Mouse (Mus musculus): ENCODE results near the gene Ppcdc. TPM values are rescaled to one million over a fixed set of nuclear protein-coding genes. Genes with fewer than 3 reads are reported as not detected.

The Ppcdc gene
- polyA plus RNA-seq, 1 experiment from 2014 or later: 19.8 TPM

DNA sequence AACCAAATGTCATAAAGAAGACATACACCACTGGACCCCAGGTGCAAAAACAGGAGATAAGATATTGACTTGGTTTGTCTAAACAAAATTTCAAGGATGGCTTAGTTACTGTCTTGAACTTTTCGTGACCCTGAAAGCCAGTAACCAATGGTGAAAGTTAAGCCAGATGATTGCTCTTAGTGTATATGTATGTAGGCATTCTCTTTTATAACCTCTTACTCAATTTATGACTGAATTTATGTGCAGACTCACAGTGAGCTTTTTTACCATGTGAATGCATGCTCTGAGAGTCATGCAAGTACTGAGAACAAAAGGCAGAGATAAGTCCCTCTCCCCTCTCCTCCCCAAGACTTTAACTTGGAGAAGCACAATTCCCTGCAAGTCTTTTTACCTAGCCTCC, 47.0 kb downstream of the Ppcdc start:
- 88% methylated on average over 1 of the region's 1 CpGs for WGBS
- H3K36me3 ChIP-seq: no peaks in the 10 kb centered on the region
- DNase-seq (ENCODE audit: low spot score): no peak
- no peaks in the 10 kb centered on the region for H3K27me3 ChIP-seq (ENCODE audit: insufficient read depth, poor library complexity, severe bottlenecking)
- H3K4me3 ChIP-seq: no peak overlapping the region
- H3K9me3 ChIP-seq: no peaks in the 10 kb centered on the region
- no peak overlapping the region for H3K27ac ChIP-seq
- no peaks in the 10 kb centered on the region for H3K4me1 ChIP-seq (replicated peaks)

DNA sequence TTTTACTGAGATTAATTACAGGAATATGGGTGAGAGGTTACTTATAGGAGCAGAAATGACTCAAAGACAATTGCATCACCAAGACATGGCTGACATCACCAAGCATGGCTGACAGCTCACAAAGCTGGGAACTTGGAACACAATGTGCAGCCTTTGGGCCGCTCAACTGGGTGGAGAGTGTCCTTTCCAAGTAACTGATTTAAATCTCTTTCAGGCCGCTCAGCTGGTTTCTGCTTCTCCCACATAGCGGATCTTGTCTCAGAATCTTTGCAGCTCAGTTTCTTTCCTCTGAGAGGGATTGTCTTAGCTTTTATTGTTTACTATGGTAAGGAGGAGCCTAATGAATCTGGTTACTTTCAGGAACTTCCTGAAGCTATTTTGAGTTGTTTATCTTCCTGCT, 49.1 kb downstream of the Ppcdc start:
- Histone ChIP-seq H3K9me3 (no peaks in the 10 kb centered on the region), H3K36me3 (no peaks in the 10 kb centered on the region), H3K4me1 (replicated peaks) (no peaks in the 10 kb centered on the region), H3K4me3 (no peak overlapping the region), H3K27me3 (ENCODE audit: insufficient read depth, poor library complexity, severe bottlenecking) (no peaks in the 10 kb centered on the region), H3K27ac (no peak overlapping the region)
- 75% methylated on average over 3 of the region's 3 CpGs for WGBS
- DNase-seq (ENCODE audit: low spot score): no peak

DNA sequence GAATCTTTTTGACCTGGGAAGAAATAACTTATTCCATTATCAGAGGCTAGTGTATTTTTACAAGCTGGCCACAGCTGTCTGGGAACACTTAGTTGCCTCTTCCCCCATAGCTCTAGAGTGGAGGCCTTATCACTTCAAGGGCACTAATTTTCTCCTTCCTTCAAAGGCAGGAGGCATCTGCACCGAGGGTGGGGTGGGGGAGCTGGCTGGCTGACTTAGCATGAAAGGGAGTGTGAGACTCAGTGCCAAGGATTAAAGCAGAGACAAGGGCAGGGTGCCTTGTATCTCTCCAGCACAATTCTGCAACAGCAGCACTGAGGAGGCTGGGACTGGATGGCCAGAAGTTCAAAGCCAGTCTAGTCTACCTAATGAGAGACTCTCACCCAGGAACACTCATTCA, 50.8 kb downstream of the Ppcdc start:
- no peak overlapping the region for H3K27ac ChIP-seq
- H3K4me1 ChIP-seq (replicated peaks): no peaks in the 10 kb centered on the region
- H3K27me3 ChIP-seq (ENCODE audit: insufficient read depth, poor library complexity, severe bottlenecking): no peaks in the 10 kb centered on the region
- H3K9me3 ChIP-seq: no peaks in the 10 kb centered on the region
- no peak for DNase-seq (ENCODE audit: low spot score)
- H3K4me3 ChIP-seq: no peak overlapping the region
- 32% methylated on average over 1 of the region's 1 CpGs for WGBS
- no peaks in the 10 kb centered on the region for H3K36me3 ChIP-seq

DNA sequence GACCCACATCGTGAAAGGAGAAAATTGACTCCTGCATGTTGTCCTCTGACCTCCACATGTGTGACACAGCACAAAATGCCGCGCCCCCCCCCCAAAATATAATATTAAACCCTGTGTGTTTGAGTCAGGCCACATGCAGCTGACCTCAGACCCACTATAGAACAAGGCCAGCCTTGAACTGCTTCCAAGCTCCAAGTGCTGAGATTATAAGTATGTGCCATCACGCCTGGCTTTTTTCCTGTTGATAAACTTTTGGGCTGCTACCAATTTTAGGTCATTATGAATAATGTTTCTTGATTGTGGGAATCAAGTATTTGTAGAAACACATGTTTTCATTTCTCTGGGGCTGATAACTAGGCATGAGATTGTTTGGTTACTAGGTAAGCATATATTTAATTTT, 53.0 kb downstream of the Ppcdc start:
- 94% methylated on average over 4 of the region's 4 CpGs for WGBS
- DNase-seq (ENCODE audit: low spot score): no peak
- no peaks in the 10 kb centered on the region for H3K4me1 ChIP-seq (replicated peaks)
- H3K36me3 ChIP-seq: no peaks in the 10 kb centered on the region
- H3K27ac ChIP-seq: no peak overlapping the region
- no peaks in the 10 kb centered on the region for H3K9me3 ChIP-seq
- H3K27me3 ChIP-seq (ENCODE audit: insufficient read depth, poor library complexity, severe bottlenecking): no peaks in the 10 kb centered on the region
- no peak overlapping the region for H3K4me3 ChIP-seq

DNA sequence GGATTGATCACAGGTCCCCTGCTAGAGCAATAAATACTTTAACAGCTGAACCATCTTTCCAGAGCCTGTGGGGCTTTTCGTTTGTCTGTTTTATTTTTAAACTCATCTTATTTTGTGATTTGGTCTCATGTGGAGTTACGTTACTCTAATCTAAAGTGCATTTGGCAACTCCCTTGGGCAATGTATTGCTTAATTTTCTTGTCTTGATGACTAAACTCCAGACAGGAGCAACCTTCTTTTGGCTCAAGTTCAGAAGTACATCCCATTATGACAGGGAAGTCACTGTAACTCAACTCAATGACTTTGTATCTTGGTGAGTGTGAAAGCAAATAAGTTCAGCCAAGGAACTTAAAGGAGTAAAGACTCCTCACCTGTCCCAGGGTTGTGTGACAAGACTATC, 55.3 kb downstream of the Ppcdc start:
- DNase-seq (ENCODE audit: low spot score): no peak
- H3K27ac ChIP-seq: no peak overlapping the region
- no peaks in the 10 kb centered on the region for H3K27me3 ChIP-seq (ENCODE audit: insufficient read depth, poor library complexity, severe bottlenecking)
- H3K36me3 ChIP-seq: no peaks in the 10 kb centered on the region
- no peaks in the 10 kb centered on the region for H3K9me3 ChIP-seq
- H3K4me1 ChIP-seq (replicated peaks): no peaks in the 10 kb centered on the region
- no peak overlapping the region for H3K4me3 ChIP-seq
- 83% methylated on average over 2 of the region's 2 CpGs for WGBS

DNA sequence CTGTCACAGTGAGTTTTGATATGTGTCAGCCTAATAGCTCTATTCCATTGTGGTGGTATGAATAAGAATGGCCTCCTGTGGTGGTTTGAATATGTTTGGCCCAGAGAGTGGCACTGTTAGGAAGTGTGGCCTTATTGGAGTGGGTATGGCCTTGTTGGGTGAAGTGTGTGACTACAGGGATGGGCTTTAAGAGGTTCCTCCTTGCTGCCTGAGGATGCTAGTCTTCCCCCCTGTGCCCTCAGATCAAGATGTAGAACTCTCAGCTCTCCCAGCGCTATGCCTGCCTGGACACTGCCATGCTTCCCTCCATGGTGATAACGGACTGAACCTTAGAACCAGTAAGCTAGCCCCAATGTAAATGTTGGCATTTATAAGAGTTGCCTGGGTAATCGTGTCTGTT, 78.9 kb downstream of the Ppcdc start:
- Histone ChIP-seq H3K9me3 (no peaks in the 10 kb centered on the region), H3K27me3 (ENCODE audit: insufficient read depth, poor library complexity, severe bottlenecking) (no peaks in the 10 kb centered on the region), H3K4me3 (no peak overlapping the region), H3K4me1 (replicated peaks) (no peaks in the 10 kb centered on the region), H3K27ac (no peak overlapping the region), H3K36me3 (no peaks in the 10 kb centered on the region)
- WGBS: 91% methylated on average over 3 of the region's 3 CpGs
- no peak for DNase-seq (ENCODE audit: low spot score)

DNA sequence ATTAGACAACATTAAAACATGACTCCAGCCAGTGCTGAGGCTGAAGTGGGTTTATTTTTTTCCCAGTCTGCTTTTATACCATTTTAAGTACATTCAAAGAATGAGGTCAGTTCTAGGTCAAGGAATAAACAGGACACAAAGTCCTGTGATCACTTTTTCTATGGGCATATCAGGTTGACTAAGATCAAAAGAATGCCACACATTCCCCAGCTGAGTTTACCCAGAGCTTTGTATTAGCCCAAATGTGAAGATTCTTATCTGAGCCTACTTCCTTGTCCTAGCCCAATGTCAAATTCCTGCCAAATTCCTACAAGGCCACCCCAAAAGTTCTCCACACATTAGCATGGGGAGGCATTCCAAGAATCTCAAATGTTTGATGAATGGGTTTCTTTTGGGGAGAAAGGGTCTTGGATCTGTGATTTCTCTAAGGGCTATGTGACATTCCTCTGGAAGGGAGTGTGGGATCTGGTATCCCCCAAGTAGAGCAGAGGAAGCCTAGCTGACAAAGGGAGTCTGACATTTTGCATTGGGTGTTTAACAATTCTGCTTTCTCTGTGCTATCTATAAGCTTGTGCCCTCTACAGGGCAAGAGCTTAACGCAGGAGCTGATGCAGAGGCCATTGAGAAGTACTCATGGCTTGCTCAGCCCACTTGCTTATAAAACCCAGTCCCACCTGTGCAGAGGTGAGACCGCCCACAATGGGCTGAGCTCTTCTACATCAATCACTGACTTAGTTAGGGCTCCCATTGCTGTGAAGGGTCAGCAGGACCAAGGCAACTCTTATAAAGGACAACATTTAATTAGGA, 85.3 kb downstream of the Ppcdc start:
- Histone ChIP-seq H3K36me3 (no peaks in the 10 kb centered on the region), H3K27me3 (ENCODE audit: insufficient read depth, poor library complexity, severe bottlenecking) (no peaks in the 10 kb centered on the region), H3K9me3 (no peaks in the 10 kb centered on the region), H3K4me1 (replicated peaks) (no peaks in the 10 kb centered on the region), H3K27ac (no peak overlapping the region), H3K4me3 (no peak overlapping the region)
- 66% methylated on average over 2 of the region's 2 CpGs for WGBS
- no peak for DNase-seq (ENCODE audit: low spot score)

DNA sequence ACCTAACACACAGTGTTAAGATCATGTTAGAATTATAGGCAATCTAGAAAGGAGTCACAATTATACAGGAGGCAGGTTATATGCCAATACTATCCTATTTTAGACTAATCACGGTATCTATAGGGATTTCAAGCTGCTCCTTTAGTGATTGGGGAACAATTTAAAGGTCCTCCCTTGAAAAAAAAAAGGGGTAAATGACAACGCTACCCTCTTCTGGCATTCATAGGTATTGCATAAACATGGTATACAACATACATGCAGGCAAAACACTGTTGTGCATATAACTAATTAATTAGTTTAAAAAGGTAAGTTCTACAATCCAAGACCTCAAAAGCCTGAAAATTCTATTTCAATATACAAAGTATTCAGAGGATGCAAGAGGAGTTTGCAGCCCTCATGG, 88.6 kb downstream of the Ppcdc start:
- no peak for DNase-seq (ENCODE audit: low spot score)
- no peak overlapping the region for H3K27ac ChIP-seq
- H3K9me3 ChIP-seq: no peaks in the 10 kb centered on the region
- H3K4me1 ChIP-seq (replicated peaks): no peaks in the 10 kb centered on the region
- no peaks in the 10 kb centered on the region for H3K36me3 ChIP-seq
- no peaks in the 10 kb centered on the region for H3K27me3 ChIP-seq (ENCODE audit: insufficient read depth, poor library complexity, severe bottlenecking)
- WGBS: 47% methylated on average over 2 of the region's 2 CpGs
- H3K4me3 ChIP-seq: no peak overlapping the region

DNA sequence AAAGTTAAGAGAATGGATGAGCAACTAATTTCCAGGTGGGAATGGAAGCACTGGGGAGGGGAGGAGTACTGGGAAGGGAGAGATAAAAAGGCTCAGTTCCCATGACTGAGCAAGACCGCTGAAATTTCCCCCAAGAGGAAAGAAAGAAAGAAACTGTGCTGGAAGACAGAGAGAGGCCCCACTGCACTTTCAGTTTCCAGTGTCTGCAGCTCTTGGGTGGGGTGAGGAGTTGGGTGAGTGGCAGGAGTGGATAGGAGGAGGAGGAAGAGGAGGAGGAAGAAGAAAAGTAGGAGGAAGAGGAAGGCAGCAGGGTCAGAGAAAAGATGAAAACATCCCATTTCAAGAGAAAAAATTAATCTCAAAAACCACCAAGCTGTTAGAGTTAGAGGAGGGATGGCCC, 94.0 kb downstream of the Ppcdc start:
- Histone ChIP-seq H3K27ac (no peak overlapping the region), H3K36me3 (no peaks in the 10 kb centered on the region), H3K4me1 (replicated peaks) (no peaks in the 10 kb centered on the region), H3K27me3 (ENCODE audit: insufficient read depth, poor library complexity, severe bottlenecking) (no peaks in the 10 kb centered on the region), H3K9me3 (no peaks in the 10 kb centered on the region), H3K4me3 (no peak overlapping the region)
- no peak for DNase-seq (ENCODE audit: low spot score)
- 57% methylated on average over 1 of the region's 1 CpGs for WGBS

DNA sequence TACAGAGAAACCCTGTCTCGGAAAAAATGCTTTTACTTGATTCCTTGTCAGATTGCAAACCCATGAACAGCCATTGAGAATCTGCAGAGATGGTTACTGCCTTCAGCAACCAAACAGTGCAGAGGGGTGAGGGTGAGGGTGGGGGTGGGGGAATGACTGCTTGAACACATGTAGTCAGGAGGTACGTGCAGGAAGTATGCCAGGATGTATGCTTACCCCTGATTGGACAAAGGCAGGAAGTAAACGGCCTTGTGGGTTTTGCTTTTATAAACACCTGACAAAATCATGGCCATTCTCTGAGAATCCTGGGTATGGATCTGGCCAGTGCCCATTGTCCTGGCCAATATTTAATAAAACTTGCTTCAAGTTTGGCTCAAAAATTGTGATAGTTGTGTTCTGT, 96.2 kb downstream of the Ppcdc start:
- no peak for DNase-seq (ENCODE audit: low spot score)
- WGBS: 79% methylated on average over 3 of the region's 3 CpGs
- Histone ChIP-seq H3K4me3 (no peak overlapping the region), H3K27me3 (ENCODE audit: insufficient read depth, poor library complexity, severe bottlenecking) (no peaks in the 10 kb centered on the region), H3K9me3 (no peaks in the 10 kb centered on the region), H3K4me1 (replicated peaks) (no peaks in the 10 kb centered on the region), H3K27ac (no peak overlapping the region), H3K36me3 (no peaks in the 10 kb centered on the region)

DNA sequence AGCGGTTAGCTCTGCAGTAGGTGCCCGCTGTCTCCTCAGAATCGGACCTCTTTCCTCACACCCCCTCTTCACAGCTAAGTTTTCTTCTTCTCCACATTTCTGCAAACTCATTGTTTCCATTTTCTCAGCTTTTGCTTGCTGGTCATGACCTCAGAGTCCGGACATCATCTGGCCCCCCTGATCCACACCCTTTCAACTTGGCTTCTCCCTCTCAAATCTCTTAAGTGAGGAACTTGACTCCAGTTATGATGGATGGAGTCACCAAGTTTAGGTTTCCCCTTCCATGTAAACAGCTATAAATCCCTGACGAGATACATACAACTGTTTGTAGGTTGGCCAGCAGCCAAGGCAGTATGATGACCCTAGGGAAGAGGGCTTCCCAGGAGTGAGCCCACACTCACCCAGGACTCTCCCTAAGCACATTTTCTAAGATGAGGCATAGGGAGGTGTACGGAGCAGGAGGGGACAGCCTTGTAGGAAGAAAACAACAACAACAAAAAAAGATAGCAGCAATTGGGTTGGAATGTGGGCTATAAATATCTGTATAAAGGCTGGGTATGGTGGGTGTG, 96.9 kb downstream of the Ppcdc start:
- 89% methylated on average over 6 of the region's 6 CpGs for WGBS
- H3K27ac ChIP-seq: no peak overlapping the region
- DNase-seq (ENCODE audit: low spot score): no peak

DNA sequence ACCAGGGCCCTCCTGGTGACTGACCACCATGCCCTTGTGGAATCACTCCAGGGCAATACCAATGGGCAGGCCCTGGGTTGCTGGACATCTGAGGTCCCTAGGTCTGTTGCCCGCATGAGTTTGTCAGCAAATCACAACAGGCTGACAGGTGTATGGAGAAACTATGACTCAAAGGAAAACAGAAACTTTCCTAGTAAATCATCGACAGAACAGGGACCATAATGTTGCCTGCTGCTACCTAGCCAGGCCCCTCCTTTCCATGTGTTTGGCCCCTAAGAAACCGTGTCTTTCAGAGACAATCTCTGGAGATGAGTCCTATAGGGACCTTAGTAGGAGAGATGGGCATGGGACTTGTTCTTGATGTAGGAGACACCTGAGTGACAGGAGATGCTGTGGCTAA, 97.7 kb downstream of the Ppcdc start:
- H3K27ac ChIP-seq: no peak overlapping the region
- no peaks in the 10 kb centered on the region for H3K36me3 ChIP-seq
- no peaks in the 10 kb centered on the region for H3K27me3 ChIP-seq (ENCODE audit: insufficient read depth, poor library complexity, severe bottlenecking)
- no peaks in the 10 kb centered on the region for H3K4me1 ChIP-seq (replicated peaks)
- 90% methylated on average over 3 of the region's 3 CpGs for WGBS
- H3K9me3 ChIP-seq: 0 out of 2 replicates have a peak, but pooled peaks cover 7% of the 10 kb centered on the region
- no peak for DNase-seq (ENCODE audit: low spot score)
- no peak overlapping the region for H3K4me3 ChIP-seq

More for the DNA sequence above, 96.9 kb downstream of the Ppcdc start:
- H3K4me3 ChIP-seq: no peak overlapping the region
- H3K27me3 ChIP-seq (ENCODE audit: insufficient read depth, poor library complexity, severe bottlenecking): no peaks in the 10 kb centered on the region
- H3K9me3 ChIP-seq: no peaks in the 10 kb centered on the region
- H3K4me1 ChIP-seq (replicated peaks): no peaks in the 10 kb centered on the region
- no peaks in the 10 kb centered on the region for H3K36me3 ChIP-seq

DNA sequence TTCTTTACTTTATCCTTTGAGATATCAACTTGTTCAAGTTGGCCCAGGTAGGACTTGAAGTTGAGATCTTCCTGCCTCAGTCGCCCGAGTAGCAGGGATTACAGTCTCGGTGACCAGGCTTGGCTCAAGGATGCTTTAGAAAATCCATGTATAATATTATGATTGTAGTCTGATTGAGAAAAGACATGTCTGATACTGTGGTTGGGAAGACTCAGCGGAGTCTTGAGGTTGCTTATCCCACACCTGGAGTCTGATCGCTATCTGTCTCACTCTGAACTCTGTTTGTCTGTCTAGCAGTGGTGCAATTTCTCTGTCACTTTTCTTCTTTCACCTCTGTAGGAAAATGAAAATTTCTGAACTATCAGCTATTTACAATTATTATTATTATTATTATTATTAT, 99.6 kb downstream of the Ppcdc start:
- WGBS: 97% methylated on average over 5 of the region's 5 CpGs
- no peak overlapping the region for H3K27ac ChIP-seq
- no peaks in the 10 kb centered on the region for H3K27me3 ChIP-seq (ENCODE audit: insufficient read depth, poor library complexity, severe bottlenecking)
- no peak overlapping the region for H3K4me3 ChIP-seq
- no peaks in the 10 kb centered on the region for H3K36me3 ChIP-seq
- no peaks in the 10 kb centered on the region for H3K4me1 ChIP-seq (replicated peaks)
- peaks cover 16% of the 10 kb centered on the region; the same call in 1 of the 2 replicates for H3K9me3 ChIP-seq
- no peak for DNase-seq (ENCODE audit: low spot score)
